Mouse (Mus musculus) cortical plate, adult 2 months (tissue): ENCODE results near the gene Wdpcp. TPM values are rescaled to one million over a fixed set of nuclear protein-coding genes. Genes with fewer than 3 reads are reported as not detected.

Source experiments
- H3K27ac ChIP-seq: fragments of 200-500 bp; 2 replicates; pipeline ENCODE4 v1.5.1; 2012; ENCODE audit warnings: low read length, control low read depth, inconsistent platforms; ENCODE audit not compliant: insufficient read depth
- H3K4me1 ChIP-seq: fragments of 200-500 bp; 2 replicates; pipeline ENCODE4 v1.6.1; 2011; ENCODE audit warnings: low read length; ENCODE audit not compliant: control insufficient read depth, insufficient read depth
- H3K4me3 ChIP-seq: fragments of 200-500 bp; 2 replicates; pipeline ENCODE4 v1.5.1; 2011; ENCODE audit warnings: mild to moderate bottlenecking, low read length, control low read depth; ENCODE audit not compliant: insufficient read depth
- CTCF ChIP-seq: fragments of 200-500 bp; IDR thresholded peaks from 2 replicates; pipeline ENCODE4 v1.5.1; 2011; ENCODE audit warnings: mild to moderate bottlenecking, control low read depth, low read length; ENCODE audit not compliant: insufficient read depth; ENCODE audit errors: extremely low read depth
- POLR2A ChIP-seq: fragments of 200-500 bp; IDR thresholded peaks from 2 replicates; pipeline ENCODE4 v1.6.1; 2011; ENCODE audit warnings: mild to moderate bottlenecking, low read length, control low read depth; ENCODE audit not compliant: insufficient read depth; ENCODE audit errors: extremely low read depth
- polyA plus RNA-seq: library from polyadenylated mRNA; depleted of rRNA; stranded (reverse); fragments of >200 nt; gene quantifications from 2 replicates; pipeline ENCODE4 v1.2.3, GENCODE M21; 2012

The Wdpcp gene
- polyA plus RNA-seq, 1 experiment: 10.4 TPM

DNA sequence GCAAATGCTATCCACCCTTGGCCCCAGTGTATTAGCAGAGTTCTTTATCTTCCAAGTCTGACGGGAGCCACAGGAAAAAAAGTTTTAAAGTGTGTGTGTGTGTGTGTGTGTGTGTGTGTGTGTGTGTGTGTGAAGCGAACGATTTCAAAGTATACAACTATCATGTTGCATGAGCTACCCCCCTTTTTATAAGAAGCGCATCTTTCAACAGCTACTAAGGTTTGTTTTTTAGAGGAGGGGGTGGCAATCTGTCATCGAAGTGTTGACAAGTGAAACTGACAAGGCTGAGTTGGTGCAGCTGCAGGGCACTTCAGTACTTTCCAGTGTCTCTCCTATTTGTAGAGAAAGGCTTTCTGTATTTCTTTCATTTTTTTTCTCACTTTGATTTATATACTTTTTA lies 66.3 kb downstream of the Wdpcp start:
- Histone ChIP-seq H3K27ac (no peak overlapping the region), H3K4me1 (no peaks in the 10 kb centered on the region)
- TF ChIP-seq POLR2A (no peak), CTCF (no peak)

DNA sequence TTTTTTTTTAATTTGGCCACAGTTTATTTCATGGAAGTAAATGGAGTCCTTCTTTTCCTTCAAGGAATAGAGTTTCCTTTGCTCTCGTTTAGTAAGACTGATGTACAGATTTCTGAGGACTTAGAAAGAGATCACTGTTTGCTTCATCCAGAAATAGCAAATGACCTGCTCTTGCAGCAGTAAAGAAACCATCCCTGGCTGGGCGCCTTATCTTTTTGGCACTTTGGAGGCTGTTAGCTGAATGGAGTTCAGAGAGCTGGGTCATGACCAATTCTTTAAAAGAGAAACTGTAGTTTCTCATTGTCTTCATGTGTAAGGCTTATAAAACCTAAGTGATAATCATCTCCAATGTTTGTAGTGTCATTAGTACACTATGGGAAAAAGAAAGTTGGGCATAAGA lies 67.5 kb downstream of the Wdpcp start:
- H3K4me3 ChIP-seq: no peak overlapping the region
- H3K4me1 ChIP-seq: no peaks in the 10 kb centered on the region
- H3K27ac ChIP-seq: no peak overlapping the region
- TF ChIP-seq CTCF (no peak), POLR2A (no peak)

More for the DNA sequence above, 66.3 kb downstream of the Wdpcp start:
- H3K4me3 ChIP-seq: no peak overlapping the region

DNA sequence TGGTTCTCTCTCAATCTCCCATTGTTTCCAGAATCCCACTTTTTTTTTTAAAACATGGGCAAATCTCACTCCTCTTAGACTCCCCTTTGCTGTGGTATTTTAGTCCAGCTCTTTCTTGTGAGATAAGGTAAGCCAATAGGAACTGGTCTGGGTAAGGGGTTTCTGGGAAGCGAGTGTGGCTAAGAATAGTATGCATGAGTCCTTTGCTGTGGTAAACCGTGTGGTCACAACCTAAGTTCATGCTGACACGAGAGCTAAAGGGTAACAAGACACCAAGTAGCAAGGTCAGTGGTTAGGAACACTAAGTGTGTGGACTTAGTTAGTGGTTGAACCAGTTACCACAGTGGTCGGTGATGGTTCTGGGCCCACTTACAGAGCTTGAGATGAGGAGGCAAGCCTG lies 72.2 kb downstream of the Wdpcp start:
- no peak overlapping the region for H3K4me3 ChIP-seq
- H3K4me1 ChIP-seq: no peaks in the 10 kb centered on the region
- no peak overlapping the region for H3K27ac ChIP-seq
- TF ChIP-seq POLR2A (no peak), CTCF (no peak)

GRCm38 (mm10) chr11:21646136-21646535 lies 74.1 kb downstream of the Wdpcp start:
- TF ChIP-seq CTCF (no peak), POLR2A (no peak)
- Histone ChIP-seq H3K4me1 (no peaks in the 10 kb centered on the region), H3K4me3 (no peak overlapping the region), H3K27ac (no peak overlapping the region)

GRCm38 (mm10) chr11:21658985-21659384 lies 87.0 kb downstream of the Wdpcp start:
- TF ChIP-seq POLR2A: no peak
- peak; percentile 12; the same call in 1 of the 2 replicates for TF ChIP-seq CTCF
- H3K4me3 ChIP-seq: no peak overlapping the region
- H3K27ac ChIP-seq: no peak overlapping the region
- H3K4me1 ChIP-seq: no peaks in the 10 kb centered on the region

DNA sequence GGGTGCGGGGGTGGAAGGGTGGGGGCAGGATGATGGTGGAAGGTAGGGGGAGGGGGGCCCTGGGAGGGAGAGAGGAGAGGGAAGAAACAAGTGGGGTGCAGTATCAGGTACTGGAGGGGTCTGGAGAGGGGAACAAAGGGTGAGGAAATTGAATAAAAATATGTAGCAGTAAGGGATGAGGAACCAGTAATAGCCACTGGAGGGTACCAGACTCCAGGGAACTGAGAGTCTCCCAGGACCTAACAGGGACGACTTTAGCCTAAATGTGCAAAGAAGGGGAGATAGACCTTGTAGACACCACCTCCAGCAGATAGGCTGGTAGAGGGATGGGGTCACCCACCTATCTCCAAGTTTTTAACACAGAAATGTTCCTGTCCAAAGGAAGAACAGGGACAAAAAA lies 105.0 kb downstream of the Wdpcp start:
- no peak for TF ChIP-seq CTCF
- TF ChIP-seq POLR2A: no peak
- no peaks in the 10 kb centered on the region for H3K4me1 ChIP-seq
- H3K27ac ChIP-seq: no peak overlapping the region
- H3K4me3 ChIP-seq: no peak overlapping the region

GRCm38 (mm10) chr11:21688441-21688840 lies 116.4 kb downstream of the Wdpcp start:
- Histone ChIP-seq H3K4me1 (no peaks in the 10 kb centered on the region), H3K4me3 (no peak overlapping the region), H3K27ac (no peak overlapping the region)
- no peak for TF ChIP-seq POLR2A
- no peak for TF ChIP-seq CTCF

- H3K4me1 ChIP-seq: no peaks in the 10 kb centered on the region
- TF ChIP-seq CTCF (no peak), POLR2A (no peak)
- H3K27ac ChIP-seq: no peak overlapping the region
- no peak overlapping the region for H3K4me3 ChIP-seq
These were observed 118.7 kb downstream of the Wdpcp start for GRCm38 (mm10) chr11:21690730-21691129.

GRCm38 (mm10) chr11:21694087-21694486 lies 122.1 kb downstream of the Wdpcp start:
- no peak for TF ChIP-seq POLR2A

DNA sequence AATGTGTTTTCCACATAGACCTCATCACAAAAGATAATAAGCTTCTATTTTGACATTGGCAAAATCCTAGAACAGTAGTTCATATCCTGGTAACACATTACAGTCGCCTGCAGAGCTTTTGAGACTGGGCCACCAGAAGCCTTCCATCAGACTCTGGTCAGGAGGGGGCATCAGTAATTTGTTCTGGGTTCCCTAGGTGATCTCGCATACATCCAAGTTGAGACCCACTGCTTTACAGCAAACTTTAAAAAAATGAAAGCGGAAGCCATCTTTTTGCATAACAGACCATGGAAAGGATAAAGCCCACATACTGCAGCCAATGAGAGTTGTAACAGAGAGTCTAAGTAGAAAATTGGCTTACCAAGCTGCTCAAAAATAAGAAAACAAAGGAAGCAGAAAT lies 125.6 kb downstream of the Wdpcp start:
- Histone ChIP-seq H3K4me1 (no peaks in the 10 kb centered on the region), H3K4me3 (no peak overlapping the region), H3K27ac (no peak overlapping the region)
- TF ChIP-seq POLR2A (no peak), CTCF (no peak)

More at GRCm38 (mm10) chr11:21694087-21694486, 122.1 kb downstream of the Wdpcp start:
- Histone ChIP-seq H3K4me3 (no peak overlapping the region), H3K27ac (no peak overlapping the region), H3K4me1 (no peaks in the 10 kb centered on the region)

GRCm38 (mm10) chr11:21713508-21713907 lies 141.5 kb downstream of the Wdpcp start:
- TF ChIP-seq POLR2A (no peak), CTCF (no peak)

More at GRCm38 (mm10) chr11:21713508-21713907, 141.5 kb downstream of the Wdpcp start:
- Histone ChIP-seq H3K4me3 (no peak overlapping the region), H3K27ac (no peak overlapping the region), H3K4me1 (no peaks in the 10 kb centered on the region)
